Comparison of ENCODE assay signal across 27 mouse cellular contexts in the genomic region with DNA sequence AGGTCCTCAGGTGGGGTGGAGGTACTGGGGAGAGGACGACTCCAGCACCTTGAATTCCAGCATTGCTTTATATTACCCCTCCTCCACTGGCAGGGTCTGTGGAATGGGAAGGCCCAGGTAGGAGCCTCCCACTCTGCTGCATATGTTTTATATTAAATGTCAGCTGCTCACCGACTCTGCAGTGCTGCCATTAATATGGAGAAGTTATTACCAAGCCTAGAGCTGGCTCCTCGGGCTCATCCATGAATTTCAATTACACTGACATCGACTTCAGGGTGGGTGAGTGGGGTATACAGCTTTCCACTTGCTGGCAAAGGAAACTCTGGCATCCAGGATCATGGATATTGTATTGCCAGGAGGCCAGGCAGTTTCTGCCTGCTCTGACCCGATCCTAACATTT. TPM values are rescaled to one million over a fixed set of nuclear protein-coding genes. Genes with fewer than 3 reads are reported as not detected.
DNase-seq lines count a peak whose midpoint lies in the region; ATAC-seq and TF ChIP-seq lines count a peak whose summit lies in the region.
"Had no signal": no experiment of that assay in that cellular context is flagged by ENCODE, and none has a peak within 500 bp of the region (broad histone marks: within the 10 kb centered on the region; RNA-seq: fewer than 3 reads in every experiment).

No protein-coding gene starts in this region.

- no peak overlapping the region for H3K27ac ChIP-seq in hindbrain, embryonic 14.5 days
- no peak overlapping the region for H3K27ac ChIP-seq in hindbrain, embryonic 12.5 days
- no peak overlapping the region for H3K27ac ChIP-seq in midbrain, embryonic 14.5 days (replicated peaks; ENCODE audit: low read depth, low read length)
- no peak overlapping the region for H3K27ac ChIP-seq in midbrain, postnatal 0 days (ENCODE audit: low read depth, low read length)
- no peak overlapping the region for H3K27ac ChIP-seq in embryonic facial prominence, embryonic 13.5 days
- no peak overlapping the region; the same call in 1 of the 2 replicates for H3K27ac ChIP-seq in neural tube, embryonic 15.5 days (replicated peaks)
- H3K27ac ChIP-seq: heart, adult 2 months; kidney, embryonic 15.5 days; layer of hippocampus, adult 2 months; left cerebral cortex, adult 2 months; liver, embryonic 14.5 days; macrophage had no signal

- H3K27me3 ChIP-seq in hindbrain, embryonic 14.5 days (ENCODE audit: control insufficient read depth, insufficient read depth, low read length) = no peaks in the 10 kb centered on the region
- H3K27me3 ChIP-seq in hindbrain, embryonic 12.5 days = peaks cover 4% of the 10 kb centered on the region; the same call in 1 of the 2 replicates
- H3K27me3 ChIP-seq in midbrain, embryonic 14.5 days (ENCODE audit: control insufficient read depth, insufficient read depth, low read length) = no peaks in the 10 kb centered on the region
- no peaks in the 10 kb centered on the region for H3K27me3 ChIP-seq in midbrain, postnatal 0 days (ENCODE audit: insufficient read depth, low read length)
- H3K27me3 ChIP-seq in embryonic facial prominence, embryonic 13.5 days = peaks cover 11% of the 10 kb centered on the region; the same call in 1 of the 2 replicates
- 0 out of 2 replicates have a peak, but pooled peaks cover 3% of the 10 kb centered on the region for H3K27me3 ChIP-seq in neural tube, embryonic 15.5 days (replicated peaks)
- H3K27me3 ChIP-seq: Patski had no signal

- H3K4me1 ChIP-seq in hindbrain, embryonic 14.5 days (replicated peaks; ENCODE audit: control insufficient read depth, insufficient read depth, low read length) = 0 out of 2 replicates have a peak, but pooled peaks cover 6% of the 10 kb centered on the region
- H3K4me1 ChIP-seq in hindbrain, embryonic 12.5 days = 0 out of 2 replicates have a peak, but pooled peaks cover 6% of the 10 kb centered on the region
- no peaks in the 10 kb centered on the region for H3K4me1 ChIP-seq in midbrain, embryonic 14.5 days (ENCODE audit: control insufficient read depth, insufficient read depth, low read length)
- no peaks in the 10 kb centered on the region for H3K4me1 ChIP-seq in midbrain, postnatal 0 days (ENCODE audit: insufficient read depth, low read length)
- peaks cover 21% of the 10 kb centered on the region for H3K4me1 ChIP-seq in embryonic facial prominence, embryonic 13.5 days
- peaks cover 10% of the 10 kb centered on the region for H3K4me1 ChIP-seq in neural tube, embryonic 15.5 days
- H3K4me1 ChIP-seq: heart, embryonic 12.5 days; kidney, embryonic 15.5 days had no signal

- TF ChIP-seq CTCF in midbrain, postnatal 0 days (IDR thresholded peaks at IDR 0.05) = no peak

- no peaks in the 10 kb centered on the region for H3K36me3 ChIP-seq in hindbrain, embryonic 14.5 days (replicated peaks; ENCODE audit: control insufficient read depth, insufficient read depth)
- H3K36me3 ChIP-seq in hindbrain, embryonic 12.5 days = no peaks in the 10 kb centered on the region
- H3K36me3 ChIP-seq in midbrain, embryonic 14.5 days (ENCODE audit: control insufficient read depth, insufficient read depth, low read length) = no peaks in the 10 kb centered on the region
- no peaks in the 10 kb centered on the region for H3K36me3 ChIP-seq in midbrain, postnatal 0 days (ENCODE audit: insufficient read depth, low read length)
- H3K36me3 ChIP-seq in embryonic facial prominence, embryonic 13.5 days = peaks cover 7% of the 10 kb centered on the region; the same call in 1 of the 2 replicates
- H3K36me3 ChIP-seq in neural tube, embryonic 15.5 days = no peaks in the 10 kb centered on the region
- H3K36me3 ChIP-seq: heart, embryonic 12.5 days; kidney, embryonic 15.5 days had no signal

- WGBS in hindbrain, embryonic 14.5 days = 47% methylated on average over 5 of the region's 5 CpGs
- WGBS in hindbrain, embryonic 12.5 days = 55% methylated on average over 5 of the region's 5 CpGs
- 55% methylated on average over 5 of the region's 5 CpGs for WGBS in midbrain, embryonic 14.5 days
- WGBS in midbrain, postnatal 0 days = 57% methylated on average over 5 of the region's 5 CpGs
- 31% methylated on average over 5 of the region's 5 CpGs for WGBS in embryonic facial prominence, embryonic 13.5 days
- WGBS in neural tube, embryonic 15.5 days = 41% methylated on average over 5 of the region's 5 CpGs

- no peaks in the 10 kb centered on the region for H3K9me3 ChIP-seq in hindbrain, embryonic 14.5 days (ENCODE audit: control insufficient read depth, low read length)
- no peaks in the 10 kb centered on the region for H3K9me3 ChIP-seq in hindbrain, embryonic 12.5 days (replicated peaks)
- no peaks in the 10 kb centered on the region for H3K9me3 ChIP-seq in midbrain, embryonic 14.5 days (ENCODE audit: control insufficient read depth, low read length)
- no peaks in the 10 kb centered on the region for H3K9me3 ChIP-seq in midbrain, postnatal 0 days (ENCODE audit: low read length)
- H3K9me3 ChIP-seq in embryonic facial prominence, embryonic 13.5 days = no peaks in the 10 kb centered on the region
- H3K9me3 ChIP-seq in neural tube, embryonic 15.5 days (replicated peaks) = no peaks in the 10 kb centered on the region
- H3K9me3 ChIP-seq: heart, embryonic 12.5 days; kidney, embryonic 15.5 days had no signal

- 0 out of 2 replicates have a peak, but pooled peaks have one; percentile 24 for ATAC-seq in hindbrain, embryonic 14.5 days (ENCODE audit: low FRiP score)
- no peak for ATAC-seq in hindbrain, embryonic 12.5 days (ENCODE audit: low FRiP score)
- no peak for ATAC-seq in midbrain, embryonic 14.5 days (ENCODE audit: low FRiP score, low TSS enrichment)
- ATAC-seq in midbrain, postnatal 0 days (ENCODE audit: low FRiP score) = no peak
- ATAC-seq in embryonic facial prominence, embryonic 13.5 days (ENCODE audit: insufficient number of reproducible peaks, insufficient read depth, low FRiP score, low TSS enrichment, low read depth) = no peak
- ATAC-seq in neural tube, embryonic 15.5 days (ENCODE audit: low FRiP score) = peak; percentile 38; the same call in 1 of the 2 replicates
- ATAC-seq in megakaryocyte-erythroid progenitor cell, adult 5-6 weeks (replicated peaks; ENCODE audit: low FRiP score, low TSS enrichment, poor library complexity, severe bottlenecking) = no peak
- ATAC-seq: forebrain, embryonic 16.5 days; Patski had no signal

- no peak overlapping the region for H3K4me2 ChIP-seq in hindbrain, embryonic 14.5 days (replicated peaks)
- no peak overlapping the region for H3K4me2 ChIP-seq in hindbrain, embryonic 12.5 days (replicated peaks)
- no peak overlapping the region for H3K4me2 ChIP-seq in midbrain, embryonic 14.5 days (ENCODE audit: low read length)
- H3K4me2 ChIP-seq in midbrain, postnatal 0 days (ENCODE audit: low read depth, low read length, poor library complexity, severe bottlenecking) = no peak overlapping the region
- no peak overlapping the region for H3K4me2 ChIP-seq in embryonic facial prominence, embryonic 13.5 days
- H3K4me2 ChIP-seq in neural tube, embryonic 15.5 days = no peak overlapping the region
- H3K4me2 ChIP-seq: heart, embryonic 12.5 days; kidney, embryonic 15.5 days had no signal

- H3K4me3 ChIP-seq in hindbrain, embryonic 14.5 days (replicated peaks; ENCODE audit: low read length) = no peak overlapping the region
- H3K4me3 ChIP-seq in hindbrain, embryonic 12.5 days = no peak overlapping the region
- H3K4me3 ChIP-seq in midbrain, embryonic 14.5 days (replicated peaks; ENCODE audit: low read depth, low read length) = no peak overlapping the region
- no peak overlapping the region for H3K4me3 ChIP-seq in midbrain, postnatal 0 days (ENCODE audit: low read depth, low read length)
- no peak overlapping the region for H3K4me3 ChIP-seq in embryonic facial prominence, embryonic 13.5 days
- H3K4me3 ChIP-seq in neural tube, embryonic 15.5 days (replicated peaks) = no peak overlapping the region
- H3K4me3 ChIP-seq: erythroblast, embryonic 14.5 days; heart, adult 2 months; heart, embryonic 12.5 days; kidney, embryonic 15.5 days; layer of hippocampus, adult 2 months; left cerebral cortex, adult 2 months had no signal

- H3K9ac ChIP-seq in hindbrain, embryonic 14.5 days = no peak overlapping the region
- H3K9ac ChIP-seq in hindbrain, embryonic 12.5 days = no peak overlapping the region
- H3K9ac ChIP-seq in midbrain, embryonic 14.5 days (replicated peaks; ENCODE audit: low read length) = no peak overlapping the region
- no peak overlapping the region for H3K9ac ChIP-seq in midbrain, postnatal 0 days (replicated peaks; ENCODE audit: low read length, poor library complexity, severe bottlenecking)
- 0 out of 2 replicates have a peak overlapping the region, but pooled peaks have one; percentile 33 for H3K9ac ChIP-seq in embryonic facial prominence, embryonic 13.5 days
- no peak overlapping the region for H3K9ac ChIP-seq in neural tube, embryonic 15.5 days (replicated peaks)
- H3K9ac ChIP-seq: heart, embryonic 12.5 days; kidney, embryonic 15.5 days; liver, embryonic 14.5 days had no signal

- no peak for DNase-seq in hindbrain, embryonic 14.5 days (ENCODE audit: low spot score)
- DNase-seq in midbrain, embryonic 14.5 days = peak; percentile 18
- no peak for DNase-seq in midbrain, postnatal 0 days (ENCODE audit: low spot score)
- DNase-seq: adrenal gland, postnatal 25 days; cerebellum, adult 2 months; cerebellum, postnatal 14 days; heart, adult 2 months; heart, postnatal 4 days; kidney, adult 18-20 months; kidney, postnatal 25 days; liver; lung, adult 2 months; lung, postnatal 10 days had no signal

RNA-seq across cellular contexts. Expression of a gene that starts 9.3 kb away (rescaled TPM):
- polyA plus RNA-seq in hindbrain, embryonic 14.5 days (2014; fragmentation: Nextera tagmentation; extraction: Ambion mirVana) = 6.3 and 6.8 TPM in 2 replicates
- 7.1 and 9.0 TPM in 2 replicates for polyA plus RNA-seq in hindbrain, embryonic 12.5 days (2016; fragmentation: Nextera tagmentation; extraction: Ambion mirVana)
- 2.7 and 3.4 TPM in 2 replicates for polyA plus RNA-seq in midbrain, embryonic 14.5 days (2014; fragmentation: Nextera tagmentation; extraction: Ambion mirVana)
- 12.7 and 17.9 TPM in 2 replicates for total RNA-seq in midbrain, postnatal 0 days (2014; rRNA removed)
- 4.5 and 4.9 TPM in 2 replicates for polyA plus RNA-seq in midbrain, postnatal 0 days (2015; fragmentation: Nextera tagmentation; extraction: Ambion mirVana)
- polyA plus RNA-seq in embryonic facial prominence, embryonic 13.5 days (2015; fragmentation: Nextera tagmentation; extraction: Ambion mirVana) = 12.0 and 13.8 TPM in 2 replicates
- 4.7 and 5.6 TPM in 2 replicates for polyA plus RNA-seq in neural tube, embryonic 15.5 days (2015; fragmentation: Nextera tagmentation; extraction: Ambion mirVana)
- not detected in 2 replicates for total RNA-seq in megakaryocyte-erythroid progenitor cell, adult 5-6 weeks (2014; fragmentation: Nextera tagmentation)
- total RNA-seq in megakaryocyte-erythroid progenitor cell, adult 5-6 weeks (2017) = not detected in 2 replicates
- total RNA-seq: MEL had no signal
- polyA plus RNA-seq: erythroblast, embryonic 14.5 days; macrophage had no signal

Comparison
In these comparisons a context has a peak if more than half of its experiments do, and no peak if none do; other contexts are left out.
1. ATAC-seq: peak in hindbrain, embryonic 14.5 days (single experiment) and neural tube, embryonic 15.5 days (single experiment); none in hindbrain, embryonic 12.5 days (single experiment), midbrain, embryonic 14.5 days (single experiment), midbrain, postnatal 0 days (single experiment), embryonic facial prominence, embryonic 13.5 days (single experiment) and megakaryocyte-erythroid progenitor cell, adult 5-6 weeks (single experiment).